Mouse (Mus musculus) MEL (cell line): Measurements from ENCODE around the gene Cald1. TPM values are rescaled to one million over a fixed set of nuclear protein-coding genes. Genes with fewer than 3 reads are reported as not detected.

Experiments used
- DNase-seq: peaks from one replicate; pipeline ENCODE4 v3.0.0; 2011; ENCODE audit warnings: low read depth, low spot score
- H3K27ac ChIP-seq: 2 replicates; pipeline ENCODE4 v1.5.1; 2012; ENCODE audit warnings: low read depth, mild to moderate bottlenecking, control low read depth, low read length, moderate library complexity; ENCODE audit not compliant: control insufficient read depth
- H3K27me3 ChIP-seq, 2 experiments: fragments of 150-350 bp in 1 of 2; sonication (generic) in 1 of 2; 2 replicates each; pipeline ENCODE4 v1.6.1; 2012; ENCODE audit warnings: low read length in 2 of 2, mild to moderate bottlenecking in 2 of 2, improper control_type of control experiment in 1 of 2, moderate library complexity in 1 of 2; ENCODE audit not compliant: insufficient read depth in 2 of 2, control insufficient read depth in 1 of 2
- H3K36me3 ChIP-seq, 2 experiments: 2 replicates each; pipeline ENCODE4 v1.6.1; 2012 to 2014; ENCODE audit warnings: low read length in 2 of 2, improper control_type of control experiment in 1 of 2, inconsistent platforms in 1 of 2, mild to moderate bottlenecking in 1 of 2; ENCODE audit not compliant: insufficient read depth in 2 of 2, control insufficient read depth in 1 of 2
- H3K4me1 ChIP-seq, 2 experiments: fragments of 150-350 bp in 1 of 2; sonication (generic) in 1 of 2; 2 replicates each; pipeline ENCODE4 v1.6.1; 2012; ENCODE audit warnings: low read length in 2 of 2, improper control_type of control experiment in 1 of 2, mild to moderate bottlenecking in 1 of 2; ENCODE audit not compliant: insufficient read depth in 2 of 2, control insufficient read depth in 1 of 2
- H3K4me3 ChIP-seq, 2 experiments: fragments of 150-350 bp in 1 of 2; sonication (generic) in 1 of 2; 2 replicates each; pipeline ENCODE4 v1.5.1; 2012; ENCODE audit warnings: low read depth in 2 of 2, low read length in 2 of 2, mild to moderate bottlenecking in 2 of 2, moderate library complexity in 2 of 2, control low read depth in 1 of 2, improper control_type of control experiment in 1 of 2; ENCODE audit not compliant: control insufficient read depth in 1 of 2, insufficient read depth in 1 of 2
- H3K79me2 ChIP-seq: 2 replicates; pipeline ENCODE4 v1.6.1; 2012; ENCODE audit warnings: mild to moderate bottlenecking, low read length, moderate library complexity; ENCODE audit not compliant: control insufficient read depth, poor library complexity, insufficient read depth
- H3K9ac ChIP-seq: 2 replicates; pipeline ENCODE4 v1.6.1; 2012; ENCODE audit warnings: low read depth, mild to moderate bottlenecking, control low read depth, low read length, moderate library complexity; ENCODE audit not compliant: control insufficient read depth, poor library complexity, severe bottlenecking
- H3K9me3 ChIP-seq: fragments of 150-350 bp; sonication (generic); replicated peaks from 2 replicates; pipeline ENCODE4 v1.6.1; 2012; ENCODE audit warnings: mild to moderate bottlenecking, low read length, improper control_type of control experiment, moderate library complexity; ENCODE audit not compliant: insufficient read depth
- CHD1 ChIP-seq: IDR thresholded peaks from 2 replicates; pipeline ENCODE4 v1.6.1; 2012; ENCODE audit warnings: low read depth, mild to moderate bottlenecking, inconsistent platforms, low read length, improper control_type of control experiment
- CHD2 ChIP-seq: IDR thresholded peaks from 2 replicates; pipeline ENCODE4 v1.6.1; 2011; ENCODE audit warnings: low read length, improper control_type of control experiment
- CTCF ChIP-seq, 3 experiments: IDR thresholded peaks in 2 of 3; conservative IDR thresholded peaks in 1 of 3; 2 replicates each; pipeline ENCODE4 v1.5.1; 2011 to 2012; ENCODE audit warnings: low read length in 3 of 3, low read depth in 2 of 3, mild to moderate bottlenecking in 2 of 3, improper control_type of control experiment in 1 of 3, inconsistent platforms in 1 of 3, mixed read lengths in 1 of 3, moderate library complexity in 1 of 3; ENCODE audit not compliant: control insufficient read depth in 1 of 3, insufficient read depth in 1 of 3, poor library complexity in 1 of 3, severe bottlenecking in 1 of 3
- E2F4 ChIP-seq: IDR thresholded peaks from 2 replicates; pipeline ENCODE4 v1.6.1; 2011; ENCODE audit warnings: low read depth, low read length, improper control_type of control experiment, borderline replicate concordance
- GATA1 ChIP-seq: IDR thresholded peaks from 2 replicates; pipeline ENCODE4 v1.6.1; 2011; ENCODE audit warnings: low read depth, low read length, improper control_type of control experiment
- JUND ChIP-seq: IDR thresholded peaks from 2 replicates; pipeline ENCODE4 v1.6.1; 2011; ENCODE audit warnings: low read depth, mild to moderate bottlenecking, improper control_type of control experiment, low read length
- KAT2A ChIP-seq: conservative IDR thresholded peaks from 2 replicates; pipeline ENCODE4 v1.6.1; 2012; ENCODE audit warnings: low read depth, low read length, improper control_type of control experiment, inconsistent platforms
- MAZ ChIP-seq: IDR thresholded peaks from 2 replicates; pipeline ENCODE4 v1.6.1; 2012; ENCODE audit warnings: low read depth, mild to moderate bottlenecking, inconsistent platforms, low read length, improper control_type of control experiment
- MXI1 ChIP-seq: IDR thresholded peaks from 2 replicates; pipeline ENCODE4 v1.6.1; 2011; ENCODE audit warnings: mild to moderate bottlenecking, low read depth, low read length, improper control_type of control experiment
- MYB ChIP-seq: IDR thresholded peaks from 2 replicates; pipeline ENCODE4 v1.6.1; 2011; ENCODE audit warnings: mild to moderate bottlenecking, low read depth, low read length, improper control_type of control experiment
- MYC ChIP-seq: IDR thresholded peaks from 2 replicates; pipeline ENCODE4 v1.6.1; 2011; ENCODE audit warnings: low read depth, mild to moderate bottlenecking, low read length, improper control_type of control experiment, moderate library complexity
- POLR2A ChIP-seq, 2 experiments: IDR thresholded peaks; 2 replicates each; pipeline ENCODE4 v1.6.1; 2011 to 2012; ENCODE audit warnings: low read length in 2 of 2, mild to moderate bottlenecking in 2 of 2, control low read depth in 1 of 2, improper control_type of control experiment in 1 of 2, low read depth in 1 of 2, moderate library complexity in 1 of 2; ENCODE audit not compliant: control insufficient read depth in 1 of 2, insufficient read depth in 1 of 2, poor library complexity in 1 of 2
- POLR2AphosphoS2 ChIP-seq: IDR thresholded peaks from 2 replicates; pipeline ENCODE4 v1.6.1; 2011; ENCODE audit warnings: low read length, improper control_type of control experiment
- SMC3 ChIP-seq: IDR thresholded peaks from 2 replicates; pipeline ENCODE4 v1.6.1; 2011; ENCODE audit warnings: low read depth, low read length, improper control_type of control experiment
- TAL1 ChIP-seq: IDR thresholded peaks from 2 replicates; pipeline ENCODE4 v1.6.1; 2012; ENCODE audit warnings: mild to moderate bottlenecking, inconsistent platforms, low read length, moderate library complexity, mixed read lengths
- TBP ChIP-seq: IDR thresholded peaks from 2 replicates; pipeline ENCODE4 v1.8.0; 2011; ENCODE audit warnings: low read depth, low read length, improper control_type of control experiment
- UBTF ChIP-seq: IDR thresholded peaks from 2 replicates; pipeline ENCODE4 v1.6.1; 2012; ENCODE audit warnings: low read depth, mild to moderate bottlenecking, inconsistent platforms, low read length, improper control_type of control experiment, moderate library complexity, borderline replicate concordance; ENCODE audit not compliant: insufficient read depth
- USF2 ChIP-seq, 2 experiments: IDR thresholded peaks; 2 replicates each; pipeline ENCODE4 v1.6.1; 2011 to 2012; ENCODE audit warnings: improper control_type of control experiment in 2 of 2, low read length in 2 of 2, borderline replicate concordance in 1 of 2, inconsistent platforms in 1 of 2, low read depth in 1 of 2, mild to moderate bottlenecking in 1 of 2; ENCODE audit not compliant: insufficient read depth in 1 of 2
- ZC3H11A ChIP-seq: IDR thresholded peaks from 2 replicates; pipeline ENCODE4 v1.6.1; 2012; ENCODE audit warnings: low read depth, mild to moderate bottlenecking, inconsistent platforms, low read length, improper control_type of control experiment
- polyA plus RNA-seq, 2 experiments: library from polyadenylated mRNA; stranded (reverse) in 1 of 2; unstranded in 1 of 2; fragments of >175 nt in 1 of 2; fragments of >200 nt in 1 of 2; gene quantifications; 2 replicates each; pipeline versions ENCODE4 v1.2.1 to v1.2.4; 2012; ENCODE audit warnings: low replicate concordance in 2 of 2, low read depth in 1 of 2; ENCODE audit not compliant: insufficient read length in 2 of 2, insufficient read depth in 1 of 2, missing spikeins in 1 of 2
- total RNA-seq: library from RNA; depleted of rRNA; stranded (reverse); fragments of 300-350 nt; gene quantifications from 2 replicates; pipeline ENCODE4 v1.2.3, GENCODE M21; 2012

Cald1 gene
- total and polyA plus RNA-seq, 3 experiments = not detected

GRCm38 (mm10) chr6:34599631-34600111 lies 1.4 kb downstream of the Cald1 start:
- H3K27ac ChIP-seq = no peak overlapping the region
- DNase-seq = no peak
- TF ChIP-seq MAZ (no peak), E2F4 (no peak)
- peaks cover 2 to 4% of the 10 kb centered on the region in 2 experiments; a peak in 3 of 4 replicates for H3K27me3 ChIP-seq
- no peaks in the 10 kb centered on the region for H3K79me2 ChIP-seq
- no peaks in the 10 kb centered on the region for H3K9me3 ChIP-seq
- no peaks in the 10 kb centered on the region for H3K36me3 ChIP-seq
- no peak overlapping the region for H3K9ac ChIP-seq
- no peaks in the 10 kb centered on the region for H3K4me1 ChIP-seq
- no peak overlapping the region for H3K4me3 ChIP-seq

GRCm38 (mm10) chr6:34600850-34601249 lies 2.5 kb downstream of the Cald1 start:
- no peak for TF ChIP-seq MYC
- no peak for TF ChIP-seq USF2 (IDR thresholded peaks at IDR 0.05; ENCODE audit: borderline replicate concordance in 1 of 2, insufficient read depth in 1 of 2, low read depth in 1 of 2, low read length in 2 of 2)
- TF ChIP-seq SMC3 = no peak
- no peak for TF ChIP-seq MXI1
- no peak for TF ChIP-seq CHD1
- no peak for TF ChIP-seq E2F4
- no peak for TF ChIP-seq MYB
- no peak for TF ChIP-seq POLR2AphosphoS2
- Histone ChIP-seq H3K9ac (no peak overlapping the region), H3K36me3 (no peaks in the 10 kb centered on the region), H3K27ac (no peak overlapping the region), H3K4me1 (no peaks in the 10 kb centered on the region), H3K4me3 (no peak overlapping the region), H3K27me3 (peaks cover 2 to 4% of the 10 kb centered on the region in 2 experiments; a peak in 2 of 4 replicates), H3K79me2 (no peaks in the 10 kb centered on the region), H3K9me3 (no peaks in the 10 kb centered on the region)
- DNase-seq = no peak

GRCm38 (mm10) chr6:34602091-34602490 lies 3.8 kb downstream of the Cald1 start:
- Histone ChIP-seq H3K9me3 (no peaks in the 10 kb centered on the region), H3K36me3 (no peaks in the 10 kb centered on the region), H3K27ac (no peak overlapping the region), H3K4me1 (no peaks in the 10 kb centered on the region), H3K27me3 (peaks cover 0 to 2% of the 10 kb centered on the region in 2 experiments; a peak in 1 of 4 replicates), H3K4me3 (no peak overlapping the region), H3K9ac (no peak overlapping the region), H3K79me2 (no peaks in the 10 kb centered on the region)
- DNase-seq = no peak
- TF ChIP-seq ZC3H11A (no peak), TBP (no peak), MYC (no peak), UBTF (no peak), CTCF (IDR thresholded peaks at IDR 0.05 in 2 of 3, conservative IDR thresholded peaks at IDR 0.05 in 1 of 3; ENCODE audit: control insufficient read depth in 1 of 3, insufficient read depth in 1 of 3, low read depth in 2 of 3, low read length in 3 of 3, poor library complexity in 1 of 3, severe bottlenecking in 1 of 3) (no peak), KAT2A (no peak), TAL1 (no peak), POLR2A (IDR thresholded peaks at IDR 0.05; ENCODE audit: control insufficient read depth in 1 of 2, insufficient read depth in 1 of 2, low read depth in 1 of 2, low read length in 2 of 2, poor library complexity in 1 of 2) (no peak), CHD2 (no peak), GATA1 (no peak), JUND (no peak)
